Mouse (Mus musculus) urinary bladder, postnatal 25 days (tissue): ENCODE results near the gene Vps18.
A peak's percentile ranks its signal among the peaks of the same experiment; 100 is the strongest.

Source experiments
- DNase-seq: peaks from one replicate; pipeline ENCODE4 v3.0.0; 2022; ENCODE audit warnings: low spot score

Vps18 gene

GRCm38 (mm10) chr2:119321771-119322586 lies 33.4 kb downstream of the Vps18 start:
- DNase-seq: no peak

- DNase-seq: no peak
These were observed 34.2 kb downstream of the Vps18 start for GRCm38 (mm10) chr2:119322587-119323300.

- no peak for DNase-seq
These were observed 35.5 kb downstream of the Vps18 start for GRCm38 (mm10) chr2:119323866-119324575.

- no peak for DNase-seq
These were observed 36.2 kb downstream of the Vps18 start for GRCm38 (mm10) chr2:119324576-119325318.

- DNase-seq: no peak
These were observed 37.1 kb downstream of the Vps18 start, which contains the start of gene Dll4 for GRCm38 (mm10) chr2:119325568-119326143. Gene Dll4 (plus strand): TSS chr2:119325784.

- no peak for DNase-seq
These were observed 37.9 kb downstream of the Vps18 start for GRCm38 (mm10) chr2:119326161-119327101.

- peak; percentile 22 for DNase-seq
These were observed 38.6 kb downstream of the Vps18 start for GRCm38 (mm10) chr2:119327102-119327480.

GRCm38 (mm10) chr2:119327942-119328526 lies 39.5 kb downstream of the Vps18 start:
- DNase-seq: no peak

GRCm38 (mm10) chr2:119328546-119328945 lies 40.0 kb downstream of the Vps18 start:
- no peak for DNase-seq

GRCm38 (mm10) chr2:119329123-119329817 lies 40.7 kb downstream of the Vps18 start:
- no peak for DNase-seq

GRCm38 (mm10) chr2:119330795-119331194 lies 42.3 kb downstream of the Vps18 start:
- no peak for DNase-seq

GRCm38 (mm10) chr2:119332177-119332661 lies 43.7 kb downstream of the Vps18 start:
- no peak for DNase-seq

GRCm38 (mm10) chr2:119334135-119334534 lies 45.6 kb downstream of the Vps18 start:
- DNase-seq: no peak

- DNase-seq: no peak
These were observed 46.5 kb downstream of the Vps18 start for GRCm38 (mm10) chr2:119334964-119335525.

GRCm38 (mm10) chr2:119335535-119335934 lies 47.0 kb downstream of the Vps18 start:
- no peak for DNase-seq

GRCm38 (mm10) chr2:119336002-119336401 lies 47.5 kb downstream of the Vps18 start:
- no peak for DNase-seq

- no peak for DNase-seq
These were observed 47.9 kb downstream of the Vps18 start for GRCm38 (mm10) chr2:119336470-119336869.

GRCm38 (mm10) chr2:119337425-119338265 lies 49.1 kb downstream of the Vps18 start:
- DNase-seq: peak; percentile 90
